Mouse (Mus musculus): ENCODE measurements around the gene Naga.

Naga gene

DNA sequence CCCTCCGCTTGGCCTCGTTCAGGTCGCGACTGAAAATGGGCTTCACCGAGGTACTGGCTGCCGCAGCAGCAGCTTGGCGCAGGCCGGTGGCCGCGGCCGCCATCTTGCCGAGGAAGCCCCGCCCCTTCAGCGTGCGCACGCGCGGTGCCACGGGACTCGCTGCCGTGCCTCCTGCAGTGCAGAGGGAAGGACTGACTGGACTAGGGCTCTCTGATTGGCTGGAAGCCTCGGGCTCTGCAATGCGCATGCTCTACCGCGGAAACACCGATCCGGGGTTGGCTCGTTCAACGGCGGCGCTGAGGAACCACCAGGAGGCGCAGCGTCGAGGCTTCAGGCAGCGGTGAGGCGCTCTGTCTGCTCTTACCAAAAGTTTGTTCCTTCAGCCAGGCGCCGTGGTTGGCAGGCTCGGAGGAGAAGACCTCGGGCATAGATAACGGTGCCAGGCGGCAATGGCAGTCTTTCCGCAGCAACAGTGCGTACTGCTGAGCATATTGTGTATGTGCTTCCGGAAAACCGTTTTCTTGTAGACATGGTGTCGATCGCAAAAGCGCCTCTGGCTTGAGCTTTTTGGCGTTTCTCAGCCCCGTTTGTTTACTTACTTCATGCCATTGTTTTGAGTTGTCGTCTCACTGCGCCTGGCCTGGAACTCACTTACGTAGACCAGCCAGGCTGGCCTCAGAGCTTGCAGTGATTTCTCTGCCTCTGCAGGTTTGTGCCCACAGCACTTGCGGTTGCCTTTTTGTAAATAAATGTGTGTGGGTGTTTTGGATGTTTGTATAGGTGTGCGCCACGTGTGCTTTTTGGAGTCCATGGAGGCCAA, 15.6 kb upstream of the Naga start, which contains the start of gene Ndufa6:
Ndufa6 (minus strand) TSS at position 197 of the 820 bp plus-strand sequence.
- DNase-seq (ENCODE audit: low spot score): peak; percentile 84

- DNase-seq (ENCODE audit: low spot score): no peak
Measured at GRCm38 (mm10) chr15:82353745-82354113, 15.0 kb upstream of the Naga start.

DNA sequence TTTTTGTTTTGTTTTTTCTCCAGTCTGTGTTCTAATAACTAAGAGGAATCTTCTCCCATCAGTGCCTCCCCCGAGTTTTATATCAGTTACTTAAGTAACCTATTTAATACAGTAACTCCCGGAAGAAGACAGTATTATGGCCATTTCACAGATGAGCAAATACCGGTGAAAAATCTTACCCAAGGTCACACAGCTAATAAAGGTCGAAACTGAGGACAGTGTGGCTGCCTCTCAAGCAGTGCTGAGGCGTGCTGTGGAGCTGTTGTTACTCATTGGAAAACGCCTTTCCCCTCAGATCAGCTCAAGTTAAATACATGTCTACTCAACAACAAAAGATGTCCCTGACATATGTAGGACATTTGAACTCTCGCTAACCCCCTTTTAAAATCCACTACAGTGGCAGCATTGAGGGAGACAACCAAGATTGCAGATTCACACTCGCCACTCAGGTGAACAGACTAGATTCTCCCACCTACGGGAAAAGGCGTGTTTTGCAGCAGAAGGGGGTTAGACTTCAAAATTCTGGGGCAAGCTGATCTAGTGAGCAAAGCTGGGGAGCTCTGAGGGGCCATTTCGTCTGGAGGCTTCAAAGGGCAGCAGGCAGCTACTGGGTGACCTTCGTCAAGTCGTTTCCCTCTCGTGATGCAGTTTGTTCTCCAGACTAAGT, 14.5 kb upstream of the Naga start:
- no peak for DNase-seq (ENCODE audit: low spot score)

GRCm38 (mm10) chr15:82351480-82351879, 12.8 kb upstream of the Naga start:
- DNase-seq (ENCODE audit: low spot score): no peak

- no peak for DNase-seq (ENCODE audit: low spot score)
Measured at GRCm38 (mm10) chr15:82350349-82350748, 11.6 kb upstream of the Naga start.

DNA sequence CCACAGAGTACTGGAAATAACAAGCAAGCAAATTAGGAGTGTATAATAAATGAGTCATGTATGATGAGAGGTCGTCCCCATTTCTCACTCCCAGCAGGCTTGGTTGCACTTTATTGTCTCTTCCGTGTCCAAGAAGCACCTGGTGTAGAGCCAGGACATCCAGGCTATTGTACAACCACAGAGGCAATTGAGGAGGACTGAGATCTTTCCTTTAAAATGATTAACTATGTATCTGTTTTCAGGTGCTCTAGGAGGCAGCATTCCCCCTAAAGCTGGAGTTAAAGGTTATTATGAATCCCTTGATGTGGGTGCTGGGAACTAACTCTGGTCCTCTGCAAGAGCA, 10.2 kb upstream of the Naga start:
- DNase-seq (ENCODE audit: low spot score): no peak

DNA sequence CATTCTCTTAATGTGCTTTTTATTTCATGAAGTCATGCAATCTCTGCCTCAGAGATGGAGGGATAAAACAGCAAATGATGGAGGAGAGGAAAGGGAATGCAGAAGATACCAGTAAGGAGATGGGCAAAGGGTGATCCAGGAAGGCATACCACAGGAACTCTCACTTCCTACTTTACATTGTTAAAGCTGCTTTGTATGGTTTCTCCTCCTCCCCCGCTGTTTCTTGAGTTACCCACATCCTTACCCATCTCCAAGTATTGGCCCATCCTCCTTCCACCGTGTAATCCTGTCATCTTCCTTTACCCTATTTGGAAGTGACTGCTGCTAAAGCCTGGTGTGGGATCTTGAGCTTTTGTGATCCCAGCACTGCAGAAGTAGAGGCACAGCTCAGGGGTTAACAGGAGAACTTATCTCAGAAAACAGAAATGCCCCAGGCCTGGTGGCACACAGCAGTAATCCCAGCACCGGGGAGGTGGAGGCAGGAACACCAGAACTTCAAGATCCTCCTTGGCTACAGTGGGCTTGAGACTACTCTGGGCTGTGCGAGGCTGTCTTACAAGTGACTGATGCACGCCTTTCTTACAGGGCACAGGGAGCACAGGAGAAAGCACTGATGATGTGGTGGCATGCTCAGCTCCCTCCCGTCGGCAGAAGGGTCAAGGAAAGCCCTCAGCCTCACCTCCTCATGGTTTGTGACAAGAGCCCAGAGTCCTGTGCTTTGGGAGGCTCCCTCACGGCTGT, 9.7 kb upstream of the Naga start:
- no peak for DNase-seq (ENCODE audit: low spot score)

- DNase-seq (ENCODE audit: low spot score): no peak
Measured at GRCm38 (mm10) chr15:82347852-82348251, 9.1 kb upstream of the Naga start.

DNA sequence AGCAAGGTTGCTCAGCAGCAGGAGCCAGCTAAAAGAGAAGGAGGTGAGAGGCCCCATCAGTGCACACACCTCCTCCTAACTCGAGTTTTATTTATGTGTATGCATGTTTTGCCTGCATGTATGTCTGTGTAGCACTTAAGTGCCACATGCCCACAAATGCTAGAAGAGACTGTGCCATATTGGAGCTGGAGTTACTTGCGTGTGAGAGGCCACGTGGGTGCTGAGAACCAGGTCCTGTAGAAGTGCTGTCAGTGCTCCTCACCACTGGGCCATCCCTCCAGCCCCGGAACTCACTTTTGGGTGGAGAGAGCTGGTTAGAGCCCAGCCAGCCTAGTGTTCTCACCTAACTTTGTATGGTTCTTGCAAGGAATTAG, 8.6 kb upstream of the Naga start:
- no peak for DNase-seq (ENCODE audit: low spot score)

- DNase-seq (ENCODE audit: low spot score): no peak
Measured at GRCm38 (mm10) chr15:82346580-82347302, 8.0 kb upstream of the Naga start.

- DNase-seq (ENCODE audit: low spot score): peak; percentile 88
Measured at GRCm38 (mm10) chr15:82345820-82346470, 7.2 kb upstream of the Naga start.

- no peak for DNase-seq (ENCODE audit: low spot score)
Measured at GRCm38 (mm10) chr15:82344971-82345370, 6.2 kb upstream of the Naga start.

- DNase-seq (ENCODE audit: low spot score): no peak
Measured at GRCm38 (mm10) chr15:82343368-82344287, 4.9 kb upstream of the Naga start.

- no peak for DNase-seq (ENCODE audit: low spot score)
Measured at GRCm38 (mm10) chr15:82342543-82342935, 3.8 kb upstream of the Naga start.

- no peak for DNase-seq (ENCODE audit: low spot score)
Measured at GRCm38 (mm10) chr15:82341675-82342542, 3.2 kb upstream of the Naga start.

GRCm38 (mm10) chr15:82341036-82341501, 2.3 kb upstream of the Naga start:
- peak; percentile 31 for DNase-seq (ENCODE audit: low spot score)

DNA sequence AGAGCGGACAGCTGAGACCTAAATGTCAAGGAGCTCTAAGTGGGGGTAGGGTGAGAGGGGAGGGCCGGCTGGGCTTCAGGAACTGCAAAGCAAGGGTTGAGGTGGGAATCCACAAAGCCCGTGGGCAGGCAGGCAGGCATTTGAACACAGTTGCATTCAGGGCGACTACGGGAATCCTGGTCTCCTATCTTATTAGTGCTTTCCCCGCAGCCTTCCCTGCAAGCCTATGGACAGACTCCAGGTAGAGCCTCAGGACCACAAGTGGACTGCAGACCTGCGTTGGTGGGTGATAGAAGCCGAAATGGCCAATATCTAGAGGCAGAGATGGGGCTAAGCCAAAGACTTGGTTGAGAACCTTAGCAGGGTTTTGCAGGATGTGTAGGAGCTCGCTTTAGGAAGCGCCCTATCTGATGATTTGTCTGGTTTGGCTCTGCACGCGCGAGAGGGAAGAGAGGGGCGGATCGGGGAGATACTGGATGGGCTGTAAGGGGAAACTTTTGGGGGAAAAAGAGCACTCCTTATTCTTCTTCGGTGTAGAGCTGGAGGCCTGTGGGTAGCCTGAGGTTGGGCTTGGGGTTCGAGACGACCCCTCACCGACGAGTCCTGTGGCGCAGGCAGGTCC, 1.8 kb upstream of the Naga start:
- no peak for DNase-seq (ENCODE audit: low spot score)

DNA sequence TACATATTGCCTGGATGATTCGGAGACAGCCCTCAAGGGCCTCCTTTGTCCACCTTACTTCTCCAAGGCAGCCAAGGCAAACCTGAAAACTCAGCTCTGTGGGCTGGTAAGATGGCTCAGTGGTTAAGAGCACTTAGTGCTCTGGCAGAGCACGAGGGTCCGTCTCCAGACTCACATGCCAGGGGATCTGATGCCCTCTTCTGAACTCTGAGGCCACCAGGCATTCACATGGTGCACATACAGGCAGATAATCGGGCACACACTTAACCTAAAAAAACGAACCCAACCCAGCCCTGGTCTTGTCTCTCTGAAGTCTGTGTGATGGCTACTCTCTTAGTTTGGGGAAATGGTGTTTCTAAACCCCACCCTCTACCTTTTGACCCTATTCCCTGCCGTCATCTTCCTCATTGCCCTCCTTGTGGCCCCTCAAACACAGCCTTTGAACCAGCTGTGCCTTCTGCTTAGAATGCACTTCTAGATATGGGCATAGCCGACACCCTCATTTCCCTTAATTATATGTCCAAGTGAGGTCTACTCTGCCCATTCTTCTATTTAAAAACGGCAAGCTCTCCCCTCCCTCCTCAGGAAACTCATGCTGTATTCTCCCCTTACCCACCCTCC, 1.0 kb upstream of the Naga start:
- DNase-seq (ENCODE audit: low spot score): no peak

- no peak for DNase-seq (ENCODE audit: low spot score)
Measured at GRCm38 (mm10) chr15:82339150-82339549, 425 bp upstream of the Naga start.
